Mouse (Mus musculus) liver, adult 2 months (tissue): Measurements from ENCODE around the gene Sbk1.

Experiments used
- CTCF ChIP-seq: fragments of 200-500 bp; IDR thresholded peaks from 2 replicates; pipeline ENCODE4 v1.5.1; 2011; ENCODE audit warnings: low read depth, low read length, control low read depth
- POLR2A ChIP-seq: fragments of 200-500 bp; IDR thresholded peaks from 2 replicates; pipeline ENCODE4 v1.6.1; 2011; ENCODE audit warnings: low read length, control low read depth; ENCODE audit not compliant: insufficient read depth; ENCODE audit errors: extremely low read depth

GRCm38 (mm10) chr7:126248641-126249141 lies 23.7 kb upstream of the Sbk1 start:
- TF ChIP-seq CTCF (no peak), POLR2A (no peak)
